Mouse (Mus musculus): ENCODE results near the gene Ret.

- TF ChIP-seq GATA1 (IDR thresholded peaks at IDR 0.05; ENCODE audit: low read length) (no peak), TAL1 (IDR thresholded peaks at IDR 0.05; ENCODE audit: low read length) (no peak)
Observed at GRCm38 (mm10) chr6:118186620-118187284, 10.8 kb downstream of the Ret start.
